Mouse (Mus musculus): ENCODE data around the gene Olfr1262. TPM values are rescaled to one million over a fixed set of nuclear protein-coding genes. Genes with fewer than 3 reads are reported as not detected.

Olfr1262 gene
- polyA plus RNA-seq, 2 experiments, result not detected

DNA sequence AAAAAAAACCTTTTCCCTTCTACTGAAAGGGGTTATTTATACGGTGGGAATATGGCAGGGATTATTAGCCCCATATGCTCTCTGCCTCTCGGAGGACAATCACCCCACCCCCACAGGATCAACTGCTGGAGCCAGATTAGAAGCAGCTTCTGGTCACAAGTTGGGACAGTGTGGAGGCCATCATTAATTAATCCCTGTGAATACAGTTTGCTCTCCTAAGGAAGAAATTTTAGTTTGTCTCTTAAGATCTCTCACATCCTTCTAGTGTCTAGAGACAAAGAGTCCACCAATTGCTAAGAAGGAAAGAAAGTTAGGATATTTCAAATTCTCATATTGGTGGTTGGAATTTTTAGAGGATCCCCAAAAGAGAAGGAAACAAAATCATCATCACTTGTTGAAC, 25.5 kb downstream of the Olfr1262 start, which contains the start of gene Olfr1264:
Olfr1264 (minus strand) TSS at position 101 of the 400 bp plus-strand sequence.
- no peak within 1 kb of the TSS for H3K9ac ChIP-seq (replicated peaks)
- no peak for ATAC-seq (ENCODE audit: insufficient read depth)
- H3K36me3 ChIP-seq (replicated peaks; ENCODE audit: control insufficient read depth, insufficient read depth, low read depth), result no peaks in the 10 kb centered on the region
- H3K9me3 ChIP-seq (ENCODE audit: control insufficient read depth, low read length), result no peaks in the 10 kb centered on the region
- H3K27ac ChIP-seq, result no peak within 1 kb of the TSS
- no peaks in the 10 kb centered on the region for H3K4me1 ChIP-seq (replicated peaks; ENCODE audit: control insufficient read depth in 2 of 2, insufficient read depth in 2 of 2, low read length in 1 of 2)
- H3K27me3 ChIP-seq (ENCODE audit: control insufficient read depth, insufficient read depth, low read length), result no peaks in the 10 kb centered on the region
- 64% methylated on average over 2 of the region's 2 CpGs for WGBS (ENCODE audit: insufficient replicate concordance)
- DNase-seq (ENCODE audit: low read depth in 3 of 3, low spot score in 3 of 3), result no peak
- H3K4me3 ChIP-seq (ENCODE audit: insufficient read depth in 1 of 2, low read depth in 2 of 2, low read length in 2 of 2), result no peak within 1 kb of the TSS
- TF ChIP-seq EP300 (IDR thresholded peaks at IDR 0.05; ENCODE audit: low read depth) (no peak), CTCF (IDR thresholded peaks at IDR 0.05; ENCODE audit: low read depth) (no peak)
- no peak within 1 kb of the TSS for H3K4me2 ChIP-seq (ENCODE audit: low read depth)

DNA sequence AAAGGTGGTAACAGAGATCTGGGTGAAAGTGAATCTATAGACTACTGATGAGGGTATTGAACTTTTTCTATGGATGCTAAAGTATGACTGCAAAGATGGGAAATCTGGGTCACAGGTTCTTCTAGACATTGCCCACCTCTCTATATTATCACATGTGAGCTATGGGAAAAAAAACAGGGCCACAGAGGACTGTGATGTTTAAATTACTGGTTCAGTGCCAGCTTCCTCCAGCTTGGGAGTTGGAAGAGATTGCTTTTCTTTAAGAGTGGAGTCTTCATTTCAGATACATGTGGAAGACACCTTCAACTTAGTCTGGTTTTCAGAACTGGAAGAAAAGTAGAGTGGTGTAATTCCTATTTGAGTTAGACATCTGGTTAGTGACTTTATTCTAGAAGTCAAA, 35.1 kb downstream of the Olfr1262 start, which contains the start of gene Olfr1265:
Olfr1265 (plus strand) TSS at position 301 of the 400 bp plus-strand sequence.
- TF ChIP-seq EP300 (IDR thresholded peaks at IDR 0.05; ENCODE audit: low read depth), result no peak
- TF ChIP-seq CTCF (IDR thresholded peaks at IDR 0.05; ENCODE audit: low read depth), result no peak

More for the DNA sequence above, 35.1 kb downstream of the Olfr1262 start, which contains the start of gene Olfr1265:
- Histone ChIP-seq H3K9ac (replicated peaks) (no peak within 1 kb of the TSS), H3K36me3 (replicated peaks; ENCODE audit: control insufficient read depth, insufficient read depth, low read depth) (no peaks in the 10 kb centered on the region), H3K4me2 (ENCODE audit: low read depth) (no peak within 1 kb of the TSS), H3K27ac (no peak within 1 kb of the TSS), H3K4me3 (ENCODE audit: insufficient read depth in 1 of 2, low read depth in 2 of 2, low read length in 2 of 2) (no peak within 1 kb of the TSS), H3K27me3 (ENCODE audit: control insufficient read depth, insufficient read depth, low read length) (no peaks in the 10 kb centered on the region), H3K4me1 (replicated peaks; ENCODE audit: control insufficient read depth in 2 of 2, insufficient read depth in 2 of 2, low read length in 1 of 2) (no peaks in the 10 kb centered on the region), H3K9me3 (ENCODE audit: control insufficient read depth, low read length) (no peaks in the 10 kb centered on the region)
- ATAC-seq (ENCODE audit: insufficient read depth), result no peak
- no peak for DNase-seq (ENCODE audit: low read depth in 3 of 3, low spot score in 3 of 3)

Other genes with a start within 250 kb of the Olfr1262 start
- not detected in 2 replicates for gene Olfr1253, start 243.1 kb upstream of the Olfr1262 start, polyA plus RNA-seq (2012; rRNA removed)
- gene Olfr1253, start 243.1 kb upstream of the Olfr1262 start, polyA plus RNA-seq (2014; fragmentation: Nextera tagmentation; extraction: Ambion mirVana), result not detected in 2 replicates
- gene Olfr1254, start 206.5 kb upstream of the Olfr1262 start, polyA plus RNA-seq (2012; rRNA removed), result not detected in 2 replicates
- not detected in 2 replicates for gene Olfr1254, start 206.5 kb upstream of the Olfr1262 start, polyA plus RNA-seq (2014; fragmentation: Nextera tagmentation; extraction: Ambion mirVana)
- gene Olfr1255, start 188.1 kb upstream of the Olfr1262 start, polyA plus RNA-seq (2012; rRNA removed), result not detected in 2 replicates
- gene Olfr1255, start 188.1 kb upstream of the Olfr1262 start, polyA plus RNA-seq (2014; fragmentation: Nextera tagmentation; extraction: Ambion mirVana), result not detected in 2 replicates
- not detected in 2 replicates for gene Olfr1256, start 158.6 kb upstream of the Olfr1262 start, polyA plus RNA-seq (2012; rRNA removed)
- gene Olfr1256, start 158.6 kb upstream of the Olfr1262 start, polyA plus RNA-seq (2014; fragmentation: Nextera tagmentation; extraction: Ambion mirVana), result not detected in 2 replicates
- gene Olfr48, start 151.9 kb upstream of the Olfr1262 start, polyA plus RNA-seq (2012; rRNA removed), result not detected in 2 replicates
- gene Olfr48, start 151.9 kb upstream of the Olfr1262 start, polyA plus RNA-seq (2014; fragmentation: Nextera tagmentation; extraction: Ambion mirVana), result not detected in 2 replicates
- gene Olfr1257, start 121.7 kb upstream of the Olfr1262 start, polyA plus RNA-seq (2012; rRNA removed), result not detected in 2 replicates
- gene Olfr1257, start 121.7 kb upstream of the Olfr1262 start, polyA plus RNA-seq (2014; fragmentation: Nextera tagmentation; extraction: Ambion mirVana), result not detected in 2 replicates
- gene Olfr1258, start 72.8 kb upstream of the Olfr1262 start, polyA plus RNA-seq (2012; rRNA removed), result not detected in 2 replicates
- gene Olfr1258, start 72.8 kb upstream of the Olfr1262 start, polyA plus RNA-seq (2014; fragmentation: Nextera tagmentation; extraction: Ambion mirVana), result not detected in 2 replicates
- gene Olfr1259, start 51.5 kb upstream of the Olfr1262 start, polyA plus RNA-seq (2012; rRNA removed), result not detected in 2 replicates
- not detected in 2 replicates for gene Olfr1259, start 51.5 kb upstream of the Olfr1262 start, polyA plus RNA-seq (2014; fragmentation: Nextera tagmentation; extraction: Ambion mirVana)
- not detected in 2 replicates for gene Olfr1260, start 25.8 kb upstream of the Olfr1262 start, polyA plus RNA-seq (2012; rRNA removed)
- gene Olfr1260, start 25.8 kb upstream of the Olfr1262 start, polyA plus RNA-seq (2014; fragmentation: Nextera tagmentation; extraction: Ambion mirVana), result not detected in 2 replicates
- gene Olfr1261, start 8.9 kb upstream of the Olfr1262 start, polyA plus RNA-seq (2012; rRNA removed), result not detected in 2 replicates
- not detected in 2 replicates for gene Olfr1261, start 8.9 kb upstream of the Olfr1262 start, polyA plus RNA-seq (2014; fragmentation: Nextera tagmentation; extraction: Ambion mirVana)
- gene Olfr1263, start 12.0 kb downstream of the Olfr1262 start, polyA plus RNA-seq (2012; rRNA removed), result not detected in 2 replicates
- not detected in 2 replicates for gene Olfr1263, start 12.0 kb downstream of the Olfr1262 start, polyA plus RNA-seq (2014; fragmentation: Nextera tagmentation; extraction: Ambion mirVana)
- gene Olfr1264, start 25.4 kb downstream of the Olfr1262 start, polyA plus RNA-seq (2012; rRNA removed), result not detected in 2 replicates
- gene Olfr1264, start 25.4 kb downstream of the Olfr1262 start, polyA plus RNA-seq (2014; fragmentation: Nextera tagmentation; extraction: Ambion mirVana), result not detected in 2 replicates
- gene Olfr1265, start 35.2 kb downstream of the Olfr1262 start, polyA plus RNA-seq (2012; rRNA removed), result not detected in 2 replicates
- gene Olfr1265, start 35.2 kb downstream of the Olfr1262 start, polyA plus RNA-seq (2014; fragmentation: Nextera tagmentation; extraction: Ambion mirVana), result not detected in 2 replicates
- not detected in 2 replicates for gene Olfr140, start 63.4 kb downstream of the Olfr1262 start, polyA plus RNA-seq (2012; rRNA removed)
- gene Olfr140, start 63.4 kb downstream of the Olfr1262 start, polyA plus RNA-seq (2014; fragmentation: Nextera tagmentation; extraction: Ambion mirVana), result not detected in 2 replicates
- not detected in 2 replicates for gene Olfr1269, start 121.3 kb downstream of the Olfr1262 start, polyA plus RNA-seq (2012; rRNA removed)
- not detected in 2 replicates for gene Olfr1269, start 121.3 kb downstream of the Olfr1262 start, polyA plus RNA-seq (2014; fragmentation: Nextera tagmentation; extraction: Ambion mirVana)
- not detected in 2 replicates for gene Olfr32, start 142.2 kb downstream of the Olfr1262 start, polyA plus RNA-seq (2012; rRNA removed)
- gene Olfr32, start 142.2 kb downstream of the Olfr1262 start, polyA plus RNA-seq (2014; fragmentation: Nextera tagmentation; extraction: Ambion mirVana), result not detected in 2 replicates
- not detected in 2 replicates for gene Olfr1270, start 152.9 kb downstream of the Olfr1262 start, polyA plus RNA-seq (2012; rRNA removed)
- gene Olfr1270, start 152.9 kb downstream of the Olfr1262 start, polyA plus RNA-seq (2014; fragmentation: Nextera tagmentation; extraction: Ambion mirVana), result not detected in 2 replicates
- not detected in 2 replicates for gene Olfr1506, start 224.3 kb downstream of the Olfr1262 start, polyA plus RNA-seq (2012; rRNA removed)
- not detected in 2 replicates for gene Olfr1506, start 224.3 kb downstream of the Olfr1262 start, polyA plus RNA-seq (2014; fragmentation: Nextera tagmentation; extraction: Ambion mirVana)